ENCODE assay signal across 10 mouse cellular contexts in genomic region chr12:74293624-74294023, GRCm38 (mm10). TPM values are rescaled to one million over a fixed set of nuclear protein-coding genes. Genes with fewer than 3 reads are reported as not detected.
DNase-seq lines count a peak whose midpoint lies in the region; TF ChIP-seq lines count a peak whose summit lies in the region.
"Had no signal": no experiment of that assay in that cellular context is flagged by ENCODE, and none has a peak within 500 bp of the region (broad histone marks: within the 10 kb centered on the region; RNA-seq: fewer than 3 reads in every experiment).

No protein-coding gene starts in this region.

- TF ChIP-seq POLR2A in thymus, adult 2 months (IDR thresholded peaks at IDR 0.05; ENCODE audit: control insufficient read depth, extremely low read depth, insufficient read depth, low read length, poor library complexity), result no peak

- no peak overlapping the region for H3K4me3 ChIP-seq in heart, embryonic 10.5 days
- H3K4me3 ChIP-seq in thymus, adult 2 months (ENCODE audit: control insufficient read depth, insufficient read depth, low read length), result no peak overlapping the region

- DNase-seq in heart, postnatal 10 days, result peak; percentile 37 to 61
- no peak for DNase-seq in heart, embryonic 10.5 days (ENCODE audit: low spot score)
- peak; percentile 22 for DNase-seq in urinary bladder, postnatal 25 days (ENCODE audit: low spot score)
- no peak for DNase-seq in urinary bladder, postnatal 10 days (ENCODE audit: low spot score)
- peak; percentile 46 for DNase-seq in embryo, embryonic 11.5 days (ENCODE audit: low read depth, low spot score)
- DNase-seq in layer of hippocampus, postnatal 10 days (ENCODE audit: low spot score in 2 of 2), result peak; percentile 69 to 72
- DNase-seq in right cerebral cortex, adult 2 months (ENCODE audit: low spot score in 2 of 2), result peak; percentile 76 to 81
- DNase-seq in thymus, adult 2 months, result no peak

- H3K27ac ChIP-seq in heart, embryonic 10.5 days, result no peak overlapping the region
- no peak overlapping the region for H3K27ac ChIP-seq in thymus, adult 2 months (ENCODE audit: control insufficient read depth, insufficient read depth, low read length)

- no peaks in the 10 kb centered on the region for H3K36me3 ChIP-seq in heart, embryonic 10.5 days
- no peaks in the 10 kb centered on the region for H3K36me3 ChIP-seq in thymus, adult 2 months (ENCODE audit: control insufficient read depth, insufficient read depth, low read length)

- H3K9me3 ChIP-seq in heart, embryonic 10.5 days, result no peaks in the 10 kb centered on the region

- no peaks in the 10 kb centered on the region for H3K4me1 ChIP-seq in heart, embryonic 10.5 days
- no peaks in the 10 kb centered on the region for H3K4me1 ChIP-seq in thymus, adult 2 months (replicated peaks; ENCODE audit: control insufficient read depth, insufficient read depth, low read length)

- TF ChIP-seq CTCF in thymus, adult 2 months (IDR thresholded peaks at IDR 0.05; ENCODE audit: borderline replicate concordance, control insufficient read depth, extremely low read depth, insufficient read depth, low read length, poor library complexity), result no peak

- H3K27me3 ChIP-seq in heart, embryonic 10.5 days (ENCODE audit: insufficient read depth, poor library complexity, severe bottlenecking), result no peaks in the 10 kb centered on the region
- no peaks in the 10 kb centered on the region for H3K27me3 ChIP-seq in thymus, adult 2 months (ENCODE audit: control insufficient read depth, insufficient read depth, low read length)

- WGBS in heart, embryonic 10.5 days, result 10% methylated on average over 4 of the region's 4 CpGs
- 3% methylated on average over 4 of the region's 4 CpGs for WGBS in thymus, adult 2 months

- intact Hi-C loops in heart, postnatal 10 days (cut with DNase I), result loop anchor here (2.0 to 5.0 kb wide), 4 partner anchors 231 to 729 kb away; no protein-coding TSS in a partner anchor

RNA-seq across cellular contexts. Expression of gene Gm11042, which starts 22.6 kb away (rescaled TPM):
- total RNA-seq in heart, postnatal 10 days (2021), result not detected
- not detected in 2 replicates for polyA plus RNA-seq in heart, embryonic 10.5 days (2016; fragmentation: Nextera tagmentation; extraction: Ambion mirVana)
- total RNA-seq in layer of hippocampus, postnatal 10 days (2021), result not detected
- not detected in 2 replicates for polyA plus RNA-seq in thymus, adult 2 months (2012; rRNA removed)
- total RNA-seq: layer of hippocampus, postnatal 14 days had no signal
- polyA plus RNA-seq: neural tube, embryonic 14.5 days had no signal

Comparison
In these comparisons a context has a peak if more than half of its experiments do, and no peak if none do; other contexts are left out.
1. DNase-seq: peak in heart, postnatal 10 days (2 of 2), urinary bladder, postnatal 25 days (single experiment), embryo, embryonic 11.5 days (single experiment), layer of hippocampus, postnatal 10 days (2 of 2) and right cerebral cortex, adult 2 months (2 of 2); none in heart, embryonic 10.5 days (single experiment), urinary bladder, postnatal 10 days (single experiment) and thymus, adult 2 months (single experiment).